Mouse (Mus musculus) heart, adult 2 months (tissue): Measurements from ENCODE around the gene Bcas3. TPM values are rescaled to one million over a fixed set of nuclear protein-coding genes. Genes with fewer than 3 reads are reported as not detected.

ENCODE experiments used
- DNase-seq, 2 experiments: peaks; one replicate each; pipeline ENCODE4 v3.0.0; 2021
- H3K27ac ChIP-seq: fragments of 200-600 bp; 2 replicates; pipeline ENCODE4 v1.8.1; 2022
- H3K27me3 ChIP-seq: fragments of 200-500 bp; 2 replicates; pipeline ENCODE4 v1.6.1; 2012; ENCODE audit warnings: mild to moderate bottlenecking, low read length, inconsistent platforms, mixed read lengths; ENCODE audit not compliant: control insufficient read depth, insufficient read depth
- H3K36me3 ChIP-seq: fragments of 200-500 bp; 2 replicates; pipeline ENCODE4 v1.6.1; 2012; ENCODE audit warnings: low read length, inconsistent platforms; ENCODE audit not compliant: control insufficient read depth, insufficient read depth
- H3K4me1 ChIP-seq: fragments of 200-500 bp; 2 replicates; pipeline ENCODE4 v1.6.1; 2011; ENCODE audit warnings: low read length; ENCODE audit not compliant: control insufficient read depth, insufficient read depth
- H3K4me3 ChIP-seq: fragments of 200-600 bp; 2 replicates; pipeline ENCODE4 v1.8.1; 2022
- H3K79me2 ChIP-seq: fragments of 200-500 bp; replicated peaks from 2 replicates; pipeline ENCODE4 v1.6.1; 2012; ENCODE audit warnings: mild to moderate bottlenecking, inconsistent platforms, low read length, moderate library complexity, mixed read lengths; ENCODE audit not compliant: control insufficient read depth, insufficient read depth
- H3K9ac ChIP-seq: fragments of 200-500 bp; 2 replicates; pipeline ENCODE4 v1.6.1; 2012; ENCODE audit warnings: low read depth, mild to moderate bottlenecking, control low read depth, inconsistent platforms, low read length, mixed read lengths
- CTCF ChIP-seq: fragments of 200-600 bp; IDR thresholded peaks from 2 replicates; pipeline ENCODE4 v1.8.1; 2022; ENCODE audit warnings: antibody characterized with exemption, mild to moderate bottlenecking, moderate library complexity
- EP300 ChIP-seq: fragments of 200-500 bp; IDR thresholded peaks from 2 replicates; pipeline ENCODE4 v1.6.1; 2011; ENCODE audit warnings: low read depth, low read length, control low read depth; ENCODE audit not compliant: insufficient read depth
- POLR2A ChIP-seq: fragments of 200-500 bp; IDR thresholded peaks from 2 replicates; pipeline ENCODE4 v1.6.1; 2011; ENCODE audit warnings: mild to moderate bottlenecking, low read depth, low read length, control low read depth; ENCODE audit not compliant: insufficient read depth
- WGBS: fragments of 180-500 bp; shearing (Covaris S2); methylation state at CpG from one replicate; pipeline ENCODE4 v1.1.7; 2018; 5-methylcytosine and 5-hydroxymethylcytosine counted together
- intact Hi-C: fragments of 180-260 bp; cut with DNase I; formaldehyde crosslinking; loops from one replicate; pipeline ENCODE4 v1.15.1; 2025
- polyA plus RNA-seq: library from polyadenylated mRNA; depleted of rRNA; stranded (reverse); fragments of >200 nt; gene quantifications from 2 replicates; pipeline ENCODE4 v1.2.3, GENCODE M21; 2012
- total RNA-seq, 2 experiments: library from RNA; stranded (reverse); gene quantifications; 2 replicates each; pipeline ENCODE4 v1.2.3; 2021

Gene Bcas3
- total and polyA plus RNA-seq, 3 experiments, result 26.6 to 40.4 (median 36.0) TPM

DNA sequence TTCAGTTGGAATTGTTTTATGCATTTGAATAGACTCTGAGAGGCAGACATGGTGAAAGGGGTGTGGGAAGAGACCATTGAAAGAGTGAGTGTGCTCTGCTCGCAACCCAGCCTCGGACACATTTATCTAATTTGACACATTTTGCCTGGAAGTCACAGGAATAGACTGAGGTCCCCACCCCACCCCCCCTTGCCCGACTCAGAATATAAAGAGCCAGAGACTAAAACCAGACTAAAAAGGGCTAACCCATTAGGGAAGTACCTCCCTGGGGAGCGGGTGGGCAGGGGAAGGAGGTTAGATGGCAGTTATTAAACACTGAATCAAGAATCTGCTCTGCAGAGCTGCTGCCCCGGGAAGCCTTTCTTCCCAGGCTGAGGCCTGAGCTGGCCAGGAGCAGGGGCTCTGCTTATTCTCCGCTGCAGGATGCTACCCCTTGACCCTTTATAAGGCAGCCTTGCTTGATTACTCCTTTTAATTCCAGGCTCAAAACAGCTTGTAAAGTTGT is 367.4 kb downstream of the Bcas3 start:
- Histone ChIP-seq H3K4me3 (no peak overlapping the region), H3K36me3 (no peaks in the 10 kb centered on the region), H3K4me1 (peaks cover 2% of the 10 kb centered on the region), H3K27me3 (no peaks in the 10 kb centered on the region), H3K9ac (no peak overlapping the region), H3K79me2 (no peaks in the 10 kb centered on the region), H3K27ac (peak overlapping the region; percentile 42; the same call in 1 of the 2 replicates)
- no peak for DNase-seq
- intact Hi-C loops, result no loop called here
- TF ChIP-seq EP300, result no peak
- TF ChIP-seq CTCF, result no peak
- no peak for TF ChIP-seq POLR2A
- WGBS, result 44% methylated on average over 6 of the region's 6 CpGs

GRCm38 (mm10) chr11:85721986-85722385 is 369.0 kb downstream of the Bcas3 start:
- no peak overlapping the region for H3K27ac ChIP-seq
- DNase-seq, result peak in 1 of 2 experiments; percentile 8
- H3K4me1 ChIP-seq, result peaks cover 2% of the 10 kb centered on the region
- no peaks in the 10 kb centered on the region for H3K27me3 ChIP-seq
- no peak overlapping the region for H3K9ac ChIP-seq
- H3K79me2 ChIP-seq, result no peaks in the 10 kb centered on the region
- no peak for TF ChIP-seq POLR2A
- no peak for TF ChIP-seq CTCF
- no peak for TF ChIP-seq EP300
- H3K36me3 ChIP-seq, result no peaks in the 10 kb centered on the region
- 94% methylated on average over 4 of the region's 4 CpGs for WGBS
- H3K4me3 ChIP-seq, result no peak overlapping the region
- intact Hi-C loops, result no loop called here

DNA sequence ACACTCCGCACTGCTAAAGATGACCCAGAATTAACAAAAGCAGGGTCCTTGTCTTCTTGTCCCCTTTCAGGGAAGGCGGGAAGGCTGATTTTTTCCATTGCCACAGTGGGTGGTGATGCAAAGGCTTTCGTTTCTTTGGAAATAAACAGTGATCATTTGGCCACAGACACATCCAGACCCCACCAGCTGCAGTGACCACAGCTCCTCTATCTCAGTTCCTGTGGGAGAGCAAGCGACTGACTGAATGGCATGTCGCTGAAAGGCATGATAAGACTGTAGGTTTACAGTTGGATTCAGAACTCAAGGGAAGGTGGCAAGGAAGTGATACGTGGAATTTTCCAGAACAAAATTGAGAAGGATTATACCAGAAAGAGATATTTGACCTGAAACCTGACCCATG is 371.2 kb downstream of the Bcas3 start:
- Histone ChIP-seq H3K36me3 (no peaks in the 10 kb centered on the region), H3K27me3 (no peaks in the 10 kb centered on the region), H3K9ac (no peak overlapping the region), H3K4me3 (no peak overlapping the region), H3K79me2 (no peaks in the 10 kb centered on the region), H3K27ac (no peak overlapping the region), H3K4me1 (peaks cover 2% of the 10 kb centered on the region)
- intact Hi-C loops, result no loop called here
- TF ChIP-seq EP300 (no peak), CTCF (no peak), POLR2A (no peak)
- DNase-seq, result no peak
- 60% methylated on average over 6 of the region's 6 CpGs for WGBS

- DNase-seq, result no peak
- intact Hi-C loops, result no loop called here
- WGBS, result 54% methylated on average over 2 of the region's 2 CpGs
These were observed 376.8 kb downstream of the Bcas3 start for GRCm38 (mm10) chr11:85729725-85730124.

DNA sequence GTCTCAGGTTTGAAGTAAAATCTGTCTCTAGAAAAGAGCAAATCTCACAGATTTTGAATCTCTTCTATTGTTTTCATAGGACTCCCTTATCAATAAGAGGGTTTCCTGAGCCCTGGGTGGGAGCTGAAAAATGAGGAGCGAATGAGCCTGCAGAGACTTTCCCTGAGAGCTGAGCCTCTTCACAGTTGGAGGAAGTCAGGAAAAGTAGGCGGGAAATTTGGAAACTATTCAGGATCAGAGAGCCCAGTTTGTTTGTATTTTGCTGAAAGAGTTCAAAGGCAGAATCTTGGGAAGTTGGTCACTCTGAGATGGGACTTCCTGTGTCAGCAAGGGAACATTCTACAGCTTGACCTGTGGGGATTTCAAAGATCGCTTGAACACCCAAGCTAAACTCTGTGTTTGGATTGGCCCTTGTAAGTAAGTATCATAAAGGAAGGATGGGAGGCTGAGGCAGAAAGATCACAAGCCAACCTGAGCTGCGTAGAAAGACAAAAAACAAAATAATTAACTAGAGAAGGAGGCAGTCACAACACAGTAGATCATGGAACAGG is 379.6 kb downstream of the Bcas3 start:
- Histone ChIP-seq H3K27ac (no peak overlapping the region), H3K4me1 (peaks cover 4% of the 10 kb centered on the region; the same call in 1 of the 2 replicates), H3K36me3 (no peaks in the 10 kb centered on the region), H3K4me3 (no peak overlapping the region), H3K9ac (no peak overlapping the region), H3K79me2 (no peaks in the 10 kb centered on the region), H3K27me3 (no peaks in the 10 kb centered on the region)
- intact Hi-C loops, result no loop called here
- WGBS, result 50% methylated on average over 4 of the region's 4 CpGs
- DNase-seq, result no peak
- TF ChIP-seq EP300 (no peak), CTCF (no peak), POLR2A (no peak)

More at GRCm38 (mm10) chr11:85729725-85730124, 376.8 kb downstream of the Bcas3 start:
- no peaks in the 10 kb centered on the region for H3K27me3 ChIP-seq
- no peaks in the 10 kb centered on the region for H3K79me2 ChIP-seq
- TF ChIP-seq EP300 (no peak), CTCF (no peak)
- H3K36me3 ChIP-seq, result no peaks in the 10 kb centered on the region
- no peak overlapping the region for H3K27ac ChIP-seq
- no peak overlapping the region for H3K4me3 ChIP-seq
- H3K9ac ChIP-seq, result no peak overlapping the region
- H3K4me1 ChIP-seq, result peaks cover 4% of the 10 kb centered on the region; the same call in 1 of the 2 replicates

GRCm38 (mm10) chr11:85733577-85733976 is 380.6 kb downstream of the Bcas3 start:
- 90% methylated on average over 3 of the region's 3 CpGs for WGBS
- TF ChIP-seq EP300, result no peak
- peak; percentile 62 for TF ChIP-seq CTCF

More at GRCm38 (mm10) chr11:85733577-85733976, 380.6 kb downstream of the Bcas3 start:
- no peak overlapping the region for H3K9ac ChIP-seq
- intact Hi-C loops, result no loop called here
- no peaks in the 10 kb centered on the region for H3K36me3 ChIP-seq
- no peak overlapping the region for H3K27ac ChIP-seq
- no peaks in the 10 kb centered on the region for H3K79me2 ChIP-seq
- H3K4me3 ChIP-seq, result no peak overlapping the region
- H3K4me1 ChIP-seq, result peaks cover 4% of the 10 kb centered on the region; the same call in 1 of the 2 replicates
- no peak for DNase-seq
- H3K27me3 ChIP-seq, result no peaks in the 10 kb centered on the region
